Mouse (Mus musculus): Measurements from ENCODE around the gene Napepld.

Gene Napepld

DNA sequence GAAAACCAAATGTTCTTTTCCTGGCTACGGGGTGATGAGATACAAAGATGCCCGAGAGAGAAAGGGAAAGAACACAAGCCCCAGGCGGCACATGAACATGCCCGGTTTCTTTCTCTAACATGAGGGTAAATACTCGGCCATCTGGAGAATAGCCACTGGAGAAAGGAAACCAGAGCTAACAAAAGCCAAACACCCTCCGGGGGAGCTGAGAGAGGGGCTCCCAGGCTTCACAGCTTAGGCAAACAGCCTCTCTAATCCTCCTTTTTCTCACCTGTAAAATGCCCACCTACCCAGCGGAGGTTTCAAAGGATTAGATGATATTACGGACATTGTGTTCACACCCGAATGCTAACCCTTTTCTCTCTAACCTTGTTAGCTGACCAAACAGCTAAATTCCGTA lies 16.2 kb downstream of the Napepld start:
- ChIA-PET CTCF (interaction anchor here in 2 of 4 experiments (0.6 kb wide), 2 partner anchors 9 to 1408 kb away, joined by 3 read pairs; no protein-coding TSS in a partner anchor), POLR2A (interaction anchor here (0.7 to 3.8 kb wide), 10 partner anchors 11 to 39 kb away, joined by 3 to 45 read pairs (median 5); partner anchors contain the start of genes Napepld (in 3 of the 4), Armc10 (in 1 of the 4) and Fbxl13 (in 1 of the 4))

DNA sequence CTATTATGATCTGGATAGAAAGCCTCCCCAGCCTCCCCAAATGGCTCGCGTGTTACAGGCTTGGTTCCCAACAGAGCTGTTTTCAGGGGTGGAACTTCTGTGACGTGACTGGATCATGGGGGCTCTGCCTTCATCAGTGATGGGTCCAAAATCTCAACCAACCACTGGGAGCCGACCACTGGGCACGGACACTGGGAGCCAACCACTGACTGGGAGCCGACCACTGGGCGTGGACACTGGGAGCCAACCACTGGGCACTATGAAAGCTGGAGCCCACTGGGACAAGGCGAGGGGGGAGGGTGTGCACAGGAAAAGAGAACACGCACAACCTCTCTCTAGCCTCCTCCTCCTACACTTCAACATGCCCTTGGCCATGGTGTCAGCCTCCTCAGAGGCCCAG lies 17.4 kb downstream of the Napepld start:
- ChIA-PET CTCF (interaction anchor here in 2 of 4 experiments (0.7 to 1.2 kb wide), 2 partner anchors 8 to 51 kb away, joined by 3 to 4 read pairs; no protein-coding TSS in a partner anchor), POLR2A (interaction anchor here in 3 of 4 experiments (0.5 to 3.8 kb wide), 40 partner anchors 8 to 1844 kb away, joined by 3 to 45 read pairs (median 4); partner anchors contain the start of genes Armc10 (in 3 of the 3), Fbxl13 (in 3 of the 3) and Napepld (in 3 of the 3))

DNA sequence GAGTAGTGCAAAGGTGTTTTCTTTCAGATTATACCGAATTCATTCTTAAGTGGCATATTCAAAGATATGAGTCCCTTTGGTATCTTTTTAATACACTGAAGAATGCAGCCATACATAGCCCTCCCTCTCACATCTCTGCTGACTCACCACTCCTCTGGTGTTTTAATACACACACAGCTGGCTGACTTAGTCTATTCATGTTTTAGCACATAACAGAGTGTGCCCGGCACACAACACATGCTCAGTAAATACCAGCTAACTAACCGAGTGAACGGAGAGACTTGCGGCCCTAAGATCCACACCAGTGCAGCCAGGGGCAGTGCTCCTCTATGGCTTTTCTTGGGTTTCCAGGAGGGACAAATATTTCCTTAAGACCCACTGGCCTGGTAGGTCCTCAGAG lies 20.3 kb downstream of the Napepld start:
- ChIA-PET POLR2A (interaction anchor here in 3 of 4 experiments (0.7 to 1.3 kb wide), 7 partner anchors 8 to 104 kb away, joined by 3 to 5 read pairs (median 4); partner anchors contain the start of genes Napepld (in 3 of the 3), Dnajc2 (in 1 of the 3) and Psmc2 (in 1 of the 3)), CTCF (no interaction called here)

DNA sequence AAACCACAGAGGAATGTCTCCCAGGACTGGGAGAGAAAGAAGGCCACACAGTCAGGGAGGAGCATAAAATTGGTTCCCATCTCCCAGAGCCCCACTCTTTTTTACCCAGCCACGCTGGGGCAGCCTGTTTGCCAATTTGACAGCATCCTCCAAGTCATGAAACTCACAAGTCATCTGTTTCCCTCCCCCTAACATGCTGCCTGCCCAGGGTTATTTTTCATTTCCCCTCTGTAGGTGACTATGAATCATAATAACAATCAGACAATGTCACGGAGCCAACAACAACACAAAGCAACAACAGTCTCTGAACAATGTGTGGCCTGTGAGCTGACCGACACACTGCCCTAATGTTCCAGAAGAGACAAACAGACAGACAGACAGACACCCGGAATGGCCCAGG lies 21.2 kb downstream of the Napepld start:
- CTCF ChIA-PET = no interaction called here
- POLR2A ChIA-PET = interaction anchor here in 1 of 4 experiments (1.1 kb wide), 1 partner anchor 22 kb away, joined by 5 read pairs; the partner anchor contains the start of gene Napepld

DNA sequence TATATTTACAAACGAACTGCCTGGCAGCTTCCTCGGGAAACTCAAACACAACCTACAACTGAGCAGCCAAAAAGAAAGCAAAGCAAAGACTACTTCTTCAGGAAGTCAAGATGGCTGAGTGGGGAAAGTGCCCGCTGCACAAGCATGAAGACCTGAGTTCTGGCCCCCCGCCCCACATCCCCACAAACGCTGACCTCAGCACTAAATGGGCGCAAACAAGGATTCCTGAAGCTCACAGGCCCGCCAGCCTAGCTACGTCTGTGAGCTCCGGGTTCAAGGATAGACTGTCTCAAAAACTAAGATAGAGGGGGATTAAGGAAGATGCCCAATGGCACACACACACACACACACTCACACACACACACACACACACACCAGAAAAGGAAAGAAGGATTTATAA lies 22.8 kb downstream of the Napepld start:
- ChIA-PET CTCF (interaction anchor here in 3 of 4 experiments (0.9 to 2.5 kb wide), 9 partner anchors 10 to 58 kb away, joined by 3 to 8 read pairs (median 4); partner anchors contain the start of genes Napepld (in 2 of the 3), Armc10 (in 1 of the 3), Fbxl13 (in 1 of the 3) and Pmpcb (in 1 of the 3)), POLR2A (interaction anchor here (0.5 to 7.3 kb wide), 22 partner anchors 9 to 1129 kb away, joined by 3 to 69 read pairs (median 4); partner anchors contain the start of genes Napepld (in 3 of the 4), Armc10 (in 2 of the 4) and Fbxl13 (in 1 of the 4))

DNA sequence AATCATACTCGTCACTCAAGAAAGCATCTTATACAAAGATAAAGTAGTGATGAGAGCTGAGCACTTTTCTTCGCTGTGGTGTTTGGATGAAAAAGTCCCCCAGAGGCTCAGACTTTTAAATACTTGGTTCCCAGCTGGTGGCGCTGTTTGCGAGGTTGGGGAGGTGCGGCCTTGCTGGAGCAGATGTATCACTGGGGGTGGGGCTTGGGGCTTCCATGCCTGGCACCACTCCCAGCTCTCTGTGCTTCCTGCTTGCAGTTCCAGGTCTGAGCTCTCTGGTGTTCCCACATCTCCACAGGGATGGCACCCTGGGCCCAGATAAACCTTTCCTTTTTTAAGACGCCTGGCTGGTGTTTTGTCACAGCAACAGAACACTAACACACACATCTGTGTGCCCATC lies 23.3 kb downstream of the Napepld start:
- ChIA-PET CTCF (interaction anchor here in 3 of 4 experiments (0.9 to 2.5 kb wide), 10 partner anchors 11 to 59 kb away, joined by 3 to 8 read pairs (median 4); partner anchors contain the start of genes Napepld (in 2 of the 3), Armc10 (in 1 of the 3), Fbxl13 (in 1 of the 3) and Pmpcb (in 1 of the 3)), POLR2A (interaction anchor here (0.6 to 7.3 kb wide), 21 partner anchors 9 to 1130 kb away, joined by 3 to 69 read pairs (median 5); partner anchors contain the start of genes Napepld (in 3 of the 4), Armc10 (in 2 of the 4) and Fbxl13 (in 1 of the 4))

DNA sequence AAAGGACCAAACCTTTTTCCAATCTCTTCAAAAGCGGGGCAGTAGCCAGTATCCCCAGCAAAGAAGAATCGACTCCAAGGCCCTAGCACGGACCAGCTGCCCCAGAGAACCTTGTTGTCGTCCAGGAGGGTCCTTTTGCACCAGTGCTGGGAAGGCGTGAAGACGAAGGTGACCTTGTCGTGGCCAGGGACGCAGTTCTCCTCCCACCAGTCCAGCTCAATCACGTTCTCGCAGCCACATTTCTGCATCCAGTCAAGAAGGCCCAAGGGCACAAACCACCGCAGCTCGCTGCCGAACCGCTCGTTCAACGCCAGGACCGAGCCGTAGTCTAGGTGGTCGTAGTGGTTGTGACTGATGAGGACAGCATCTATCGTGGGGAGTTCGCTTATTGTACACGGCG lies 25.7 kb downstream of the Napepld start:
- CTCF ChIA-PET = interaction anchor here (0.6 to 1.3 kb wide), 8 partner anchors 8 to 89 kb away, joined by 3 to 5 read pairs (median 3); partner anchors contain the start of gene Napepld (in 1 of the 4)
- POLR2A ChIA-PET = interaction anchor here (0.5 to 7.3 kb wide), 31 partner anchors 8 to 724 kb away, joined by 3 to 69 read pairs (median 5); partner anchors contain the start of genes Napepld (in 3 of the 4), Armc10 (in 2 of the 4) and Fbxl13 (in 2 of the 4)

DNA sequence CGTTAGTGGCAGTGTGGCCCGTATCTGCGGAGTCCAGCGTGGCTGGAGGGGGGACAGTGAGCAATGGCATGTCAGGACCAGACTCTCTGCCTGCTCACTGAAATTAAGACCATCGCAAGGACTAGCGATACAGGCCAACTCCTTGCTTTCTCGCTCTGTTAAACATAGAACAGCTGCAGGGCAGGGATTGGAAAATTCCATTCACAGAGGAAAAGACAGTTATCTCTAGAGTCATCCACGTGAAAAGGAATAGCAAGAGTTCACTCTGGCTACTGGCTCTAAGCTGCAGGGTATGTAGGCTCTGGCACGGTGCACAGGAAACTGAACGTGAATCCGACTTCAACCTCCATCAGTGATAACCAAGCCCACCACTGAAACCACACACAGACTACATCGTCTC lies 26.2 kb downstream of the Napepld start:
- POLR2A ChIA-PET = interaction anchor here (0.7 to 7.3 kb wide), 21 partner anchors 8 to 1759 kb away, joined by 3 to 69 read pairs (median 6); partner anchors contain the start of genes Napepld (in 3 of the 4), Armc10 (in 2 of the 4), Fbxl13 (in 2 of the 4) and Kmt2e (in 1 of the 4)
- CTCF ChIA-PET = interaction anchor here (0.6 to 1.3 kb wide), 7 partner anchors 8 to 89 kb away, joined by 3 to 5 read pairs (median 3); partner anchors contain the start of gene Napepld (in 1 of the 4)

DNA sequence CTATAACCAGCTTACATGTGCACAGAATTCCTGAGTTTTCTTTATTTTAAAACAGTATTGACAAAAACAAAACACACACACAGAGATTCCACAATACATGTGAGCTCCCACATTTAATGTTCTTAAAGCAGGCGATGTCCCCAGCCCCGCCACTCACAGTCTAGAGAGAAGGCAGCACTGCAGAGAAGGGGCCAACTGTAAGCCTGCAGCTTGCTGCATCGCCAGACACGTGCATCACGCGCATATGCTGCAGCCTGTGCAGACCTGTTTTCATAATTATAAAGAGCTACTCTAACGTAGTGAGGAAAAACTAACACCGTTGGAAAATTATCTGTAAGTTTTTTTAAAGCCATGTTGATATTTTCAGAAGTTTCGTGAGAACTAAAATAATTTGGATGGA lies 27.5 kb downstream of the Napepld start:
- POLR2A ChIA-PET = interaction anchor here (0.5 to 7.3 kb wide), 33 partner anchors 8 to 1760 kb away, joined by 3 to 69 read pairs (median 5); partner anchors contain the start of genes Armc10 (in 3 of the 4), Fbxl13 (in 3 of the 4), Napepld (in 3 of the 4) and Kmt2e (in 1 of the 4)

DNA sequence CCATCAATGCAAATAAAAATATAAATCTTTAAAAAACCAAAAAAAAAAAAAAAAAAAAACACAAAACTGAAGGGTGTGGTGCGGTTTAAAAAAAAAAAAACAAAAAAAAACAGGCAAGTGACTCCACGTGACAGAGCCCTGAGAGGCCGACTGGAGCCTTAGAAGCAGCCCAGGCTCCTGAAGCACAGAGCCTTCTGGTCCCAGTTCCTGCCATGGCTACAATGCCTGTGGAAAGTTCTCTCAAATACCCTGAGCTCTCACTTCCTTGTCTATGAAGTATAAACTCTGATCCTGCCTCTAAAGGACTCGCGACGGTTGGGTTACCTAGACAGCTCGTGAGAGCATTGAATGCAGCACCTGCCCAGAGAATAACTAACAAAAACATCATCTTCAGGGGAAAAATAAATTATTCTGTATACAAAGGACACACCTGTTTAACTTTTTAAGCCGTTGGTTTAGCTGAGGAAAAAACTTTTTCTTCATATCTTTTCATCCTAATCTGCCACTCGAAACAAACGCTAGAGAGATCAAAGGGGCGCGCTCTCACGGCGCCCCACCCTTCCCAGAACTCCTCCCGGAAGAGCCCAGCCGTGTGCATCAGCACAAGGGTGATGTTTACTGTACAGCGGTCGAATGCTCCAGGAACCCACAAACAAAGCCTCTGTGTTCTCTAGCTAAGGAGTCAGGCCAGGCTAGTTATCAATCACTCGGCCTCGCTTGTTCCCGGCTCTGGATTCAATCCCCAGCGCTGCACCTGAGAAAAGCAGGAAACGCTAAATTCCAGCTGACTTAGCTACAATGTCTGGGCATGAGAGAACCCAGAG lies 28.2 kb downstream of the Napepld start:
- POLR2A ChIA-PET = interaction anchor here (0.5 to 7.3 kb wide), 38 partner anchors 8 to 787 kb away, joined by 3 to 69 read pairs (median 5); partner anchors contain the start of genes Armc10 (in 3 of the 4), Fbxl13 (in 3 of the 4), Napepld (in 3 of the 4) and Dnajc2 (in 1 of the 4)
- CTCF ChIA-PET = interaction anchor here in 3 of 4 experiments (0.6 to 1.1 kb wide), 4 partner anchors 18 to 305 kb away, joined by 4 to 10 read pairs (median 8); no protein-coding TSS in a partner anchor

More for the DNA sequence above, 27.5 kb downstream of the Napepld start:
- CTCF ChIA-PET = interaction anchor here in 3 of 4 experiments (0.5 to 1.1 kb wide), 6 partner anchors 17 to 705 kb away, joined by 3 to 10 read pairs (median 6); no protein-coding TSS in a partner anchor

DNA sequence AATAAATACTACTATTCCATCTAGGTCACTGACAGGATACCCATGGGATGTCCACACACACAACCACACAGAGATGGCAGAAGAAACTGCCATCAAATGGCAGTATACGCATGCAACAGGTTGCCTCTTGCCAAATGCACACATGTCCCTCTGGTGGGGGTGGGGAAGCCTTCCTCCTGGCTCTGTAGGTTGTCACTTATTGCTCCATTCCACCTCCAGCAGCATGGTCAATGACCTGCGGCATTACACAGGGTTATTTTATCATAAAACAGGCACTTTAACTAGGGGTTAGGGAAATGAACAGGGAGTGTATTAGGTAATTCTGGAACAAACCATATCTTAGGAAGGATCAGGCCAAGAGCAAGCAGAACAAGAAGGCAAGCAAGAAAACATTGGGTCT lies 31.9 kb downstream of the Napepld start:
- CTCF ChIA-PET = no interaction called here
- POLR2A ChIA-PET = interaction anchor here in 1 of 4 experiments (1.3 to 2.4 kb wide), 2 partner anchors 12 to 24 kb away, joined by 3 to 8 read pairs; partner anchors contain the start of genes Armc10 and Fbxl13

DNA sequence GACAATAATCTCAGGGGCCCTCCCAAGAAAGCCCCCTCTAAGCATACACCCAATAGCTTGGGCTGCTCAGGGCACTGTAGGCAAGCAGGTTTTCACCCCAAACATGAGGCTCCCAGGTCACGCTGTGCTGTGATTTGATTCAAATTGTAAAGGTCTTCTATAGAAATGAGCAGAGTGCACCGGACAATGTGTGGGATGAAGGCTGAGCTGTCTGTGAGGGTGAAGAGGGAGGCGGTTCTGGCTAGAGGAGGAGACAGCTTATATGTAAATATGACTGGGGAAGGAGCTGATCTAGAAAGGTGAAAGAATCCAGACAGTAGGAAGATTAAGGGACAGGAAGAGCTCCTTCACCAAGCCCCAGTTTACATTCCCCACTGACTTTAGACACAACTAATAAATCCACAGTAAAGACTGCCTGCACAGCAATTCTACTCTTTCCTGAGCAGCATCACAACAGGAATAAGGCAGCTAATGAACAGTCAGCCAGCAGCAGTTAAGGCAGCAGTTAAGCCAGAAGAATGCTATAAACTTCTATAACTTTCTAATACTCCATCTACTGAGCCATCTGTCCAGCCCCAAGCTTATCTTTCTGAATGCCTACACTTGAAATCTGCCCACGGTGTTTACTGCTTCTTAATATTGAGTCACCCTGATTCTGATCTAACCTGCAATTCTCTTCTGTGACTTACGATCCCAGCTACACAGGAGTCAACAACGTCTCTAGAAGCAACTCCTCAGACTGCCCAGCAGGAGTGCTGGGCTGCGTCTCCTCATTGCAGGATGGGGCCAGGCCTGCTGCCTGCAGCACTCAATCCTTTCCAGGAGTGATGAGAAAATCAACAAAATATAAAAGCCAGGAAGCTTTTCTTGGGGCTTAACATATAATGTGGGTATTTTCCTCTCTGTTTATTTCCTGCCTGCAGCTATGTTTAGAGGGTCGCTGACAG lies 33.7 kb downstream of the Napepld start:
- ChIA-PET POLR2A (interaction anchor here in 3 of 4 experiments (0.9 to 2.4 kb wide), 20 partner anchors 8 to 68 kb away, joined by 3 to 13 read pairs (median 6); partner anchors contain the start of genes Armc10 (in 2 of the 3), Fbxl13 (in 2 of the 3) and Napepld (in 2 of the 3)), CTCF (interaction anchor here (0.6 to 1.6 kb wide), 8 partner anchors 8 to 68 kb away, joined by 3 to 6 read pairs (median 3); partner anchors contain the start of genes Armc10 (in 1 of the 4) and Fbxl13 (in 1 of the 4))

DNA sequence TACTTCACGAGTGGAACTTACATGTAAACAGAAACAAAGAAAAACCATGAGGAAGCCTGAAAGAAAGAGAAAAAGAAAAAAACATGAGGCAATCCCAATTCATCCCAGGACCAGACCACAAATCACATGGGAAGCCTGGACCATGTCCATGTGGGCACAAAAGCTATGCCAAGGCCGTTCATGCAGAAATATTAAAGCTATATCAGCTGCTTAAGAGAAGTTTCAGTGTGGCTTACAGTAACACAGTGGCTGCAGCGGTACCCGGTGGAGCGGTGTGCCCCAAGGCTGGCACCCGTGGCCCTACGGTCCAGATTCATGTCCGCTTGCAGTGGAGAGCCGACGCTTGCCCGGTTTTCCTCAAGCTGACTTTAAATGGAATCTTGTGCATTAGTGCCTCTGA lies 38.1 kb downstream of the Napepld start:
- ChIA-PET CTCF (no interaction called here), POLR2A (interaction anchor here in 1 of 4 experiments (0.9 to 2.8 kb wide), 3 partner anchors 12 to 76 kb away, joined by 3 to 13 read pairs (median 3); partner anchors contain the start of gene Napepld)

DNA sequence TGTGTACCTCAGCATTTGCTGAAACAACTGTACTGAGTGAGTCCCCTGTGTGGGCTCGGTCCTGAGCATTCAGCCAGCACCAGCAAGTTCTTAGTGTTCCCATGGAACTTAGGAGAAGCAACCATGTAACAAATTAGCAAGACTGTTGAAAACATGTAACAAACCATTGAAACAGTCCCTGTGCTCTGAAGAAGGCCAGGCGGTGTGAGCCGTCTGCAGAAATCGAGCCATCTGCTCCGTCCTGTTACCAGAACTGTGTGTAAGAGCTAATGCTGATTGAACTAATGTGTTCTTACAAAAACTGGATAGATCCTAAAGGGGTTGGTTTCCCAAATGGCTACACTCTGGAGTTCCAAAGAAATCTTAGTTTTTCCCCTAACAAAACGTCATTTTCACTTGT lies 40.3 kb downstream of the Napepld start:
- ChIA-PET CTCF (no interaction called here), POLR2A (interaction anchor here in 1 of 4 experiments (1.7 kb wide), 1 partner anchor 14 kb away, joined by 5 read pairs; no protein-coding TSS in a partner anchor)

DNA sequence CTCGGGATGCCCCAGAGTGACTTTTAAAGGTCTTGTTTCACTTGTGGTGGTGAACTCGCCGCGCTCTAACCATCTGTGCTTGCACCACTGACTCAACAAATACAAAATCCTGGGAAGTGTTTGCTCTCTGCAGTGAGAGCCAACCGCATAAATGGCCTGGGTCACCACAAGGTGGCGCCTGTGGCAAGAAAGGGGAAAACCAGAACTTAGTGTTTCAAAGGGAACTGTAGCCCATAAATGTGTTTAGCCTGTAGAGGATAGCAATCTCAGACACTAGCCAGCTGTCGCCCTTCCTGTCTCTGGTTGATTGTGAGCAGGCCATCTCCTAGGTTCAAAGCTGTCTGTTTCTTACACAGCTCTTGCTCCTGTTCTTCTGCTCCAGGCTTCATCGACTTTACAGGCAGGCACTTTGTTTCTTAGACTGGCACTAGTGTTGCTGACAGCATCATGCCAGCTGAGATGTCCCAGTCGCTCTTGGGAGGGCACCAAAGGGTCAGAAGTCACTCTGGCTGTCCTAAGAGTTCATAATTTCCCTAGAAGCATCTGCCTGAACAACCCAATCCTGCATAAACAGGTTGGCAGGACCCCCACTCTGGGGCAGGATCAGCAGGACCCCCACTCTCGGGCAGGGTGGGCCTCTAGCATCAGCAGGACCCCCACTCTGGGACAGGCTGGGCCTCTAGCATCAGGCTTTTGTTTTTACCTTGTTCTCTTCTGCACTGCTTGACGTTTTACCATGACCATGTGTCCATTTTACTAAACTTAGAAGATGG lies 42.4 kb downstream of the Napepld start:
- ChIA-PET POLR2A (interaction anchor here in 2 of 4 experiments (0.6 to 1.6 kb wide), 5 partner anchors 9 to 14 kb away, joined by 3 to 5 read pairs (median 4); partner anchors contain the start of genes Armc10 (in 2 of the 2) and Fbxl13 (in 1 of the 2)), CTCF (interaction anchor here in 2 of 4 experiments (0.6 to 1.7 kb wide), 4 partner anchors 8 to 207 kb away, joined by 4 to 7 read pairs (median 6); partner anchors contain the start of gene Slc26a5 (in 1 of the 2))

Data from embryonic stem cell, embryonic (primary cell).